Mouse (Mus musculus) spleen, adult 2 months (tissue): Measurements from ENCODE around the gene Pgap2.

Experiments
- CTCF ChIP-seq: fragments of 200-500 bp; IDR thresholded peaks from 2 replicates; pipeline ENCODE4 v1.5.1; 2011; ENCODE audit warnings: mild to moderate bottlenecking, inconsistent platforms; ENCODE audit not compliant: insufficient read depth, insufficient read length, insufficient replicate concordance; ENCODE audit errors: extremely low read depth
- POLR2A ChIP-seq: fragments of 200-500 bp; IDR thresholded peaks from 2 replicates; pipeline ENCODE4 v1.6.1; 2011; ENCODE audit warnings: low read depth, low read length, inconsistent platforms

DNA sequence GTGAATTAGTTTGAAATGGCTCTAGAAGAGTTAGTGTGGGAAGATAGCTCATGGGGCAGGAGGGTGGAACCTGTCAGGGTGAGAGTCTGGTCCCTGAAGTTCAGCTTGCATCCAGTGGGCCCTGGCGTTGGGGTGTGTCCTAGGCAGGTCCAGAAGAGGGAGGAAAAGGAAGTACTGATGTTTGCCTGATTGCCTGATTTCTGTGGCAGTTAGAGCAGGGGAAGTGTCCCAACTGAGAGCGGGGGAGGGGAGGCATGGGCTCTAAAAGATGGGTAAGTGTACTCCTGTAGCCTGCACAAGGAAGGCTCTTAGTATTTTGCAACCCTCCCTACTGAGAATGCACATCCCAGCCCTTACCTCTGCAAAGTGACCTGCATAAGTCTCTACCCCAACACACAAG is 33.9 kb downstream of the Pgap2 start:
- TF ChIP-seq POLR2A = no peak
- no peak for TF ChIP-seq CTCF
